Mouse (Mus musculus) neural tube, embryonic 15.5 days (tissue): Measurements from ENCODE around the gene F3. TPM values are rescaled to one million over a fixed set of nuclear protein-coding genes. Genes with fewer than 3 reads are reported as not detected.

Experiments
- ATAC-seq: fragments of 200-750 bp; cut with Nextera tagmentation; 2 replicates; pipeline ENCODE4 v1.8.0; 2017; ENCODE audit warnings: mild to moderate bottlenecking, moderate TSS enrichment, moderate library complexity; ENCODE audit not compliant: low FRiP score
- H3K27ac ChIP-seq: fragments of 300-500 bp; sonication (generic); replicated peaks from 2 replicates; pipeline ENCODE4 v1.5.1; 2015; ENCODE audit warnings: mild to moderate bottlenecking, inconsistent platforms
- H3K27me3 ChIP-seq: fragments of 300-500 bp; sonication (generic); replicated peaks from 2 replicates; pipeline ENCODE4 v1.6.1; 2015; ENCODE audit warnings: inconsistent platforms
- H3K36me3 ChIP-seq: fragments of 300-500 bp; sonication (generic); 2 replicates; pipeline ENCODE4 v1.6.1; 2015; ENCODE audit warnings: inconsistent platforms
- H3K4me1 ChIP-seq: fragments of 300-500 bp; sonication (generic); 2 replicates; pipeline ENCODE4 v1.6.1; 2015; ENCODE audit warnings: inconsistent platforms
- H3K4me2 ChIP-seq: fragments of 300-500 bp; sonication (generic); 2 replicates; pipeline ENCODE4 v1.6.1; 2015; ENCODE audit warnings: inconsistent platforms, mild to moderate bottlenecking, moderate library complexity
- H3K4me3 ChIP-seq: fragments of 300-500 bp; sonication (generic); replicated peaks from 2 replicates; pipeline ENCODE4 v1.5.1; 2015; ENCODE audit warnings: mild to moderate bottlenecking, inconsistent platforms
- H3K9ac ChIP-seq: fragments of 300-500 bp; sonication (generic); replicated peaks from 2 replicates; pipeline ENCODE4 v1.6.1; 2015; ENCODE audit warnings: mild to moderate bottlenecking, inconsistent platforms
- H3K9me3 ChIP-seq: fragments of 300-500 bp; sonication (generic); replicated peaks from 2 replicates; pipeline ENCODE4 v1.6.1; 2016; ENCODE audit warnings: inconsistent platforms
- WGBS: fragments of 180-500 bp; shearing (Covaris S2); methylation state at CpG from one replicate; pipeline ENCODE4 v1.1.7; 2015; ENCODE audit warnings: mixed read lengths; 5-methylcytosine and 5-hydroxymethylcytosine counted together
- polyA plus RNA-seq: library from polyadenylated mRNA; unstranded; fragments of >200 nt; fragmentation: Nextera tagmentation; extraction: Ambion mirVana; gene quantifications from 2 replicates; pipeline ENCODE4 v1.2.1, GENCODE M21; 2015

Gene F3
- polyA plus RNA-seq, 1 experiment from 2014 or later: 7.7 TPM

GRCm38 (mm10) chr3:121710894-121711531, 12.3 kb upstream of the F3 start:
- H3K9me3 ChIP-seq: no peaks in the 10 kb centered on the region
- H3K4me2 ChIP-seq: no peak overlapping the region
- peaks cover 5% of the 10 kb centered on the region for H3K4me1 ChIP-seq
- H3K27me3 ChIP-seq: no peaks in the 10 kb centered on the region
- H3K36me3 ChIP-seq: no peaks in the 10 kb centered on the region
- no peak overlapping the region for H3K9ac ChIP-seq
- no peak overlapping the region for H3K4me3 ChIP-seq
- H3K27ac ChIP-seq: no peak overlapping the region
- WGBS: 87% methylated on average over 7 of the region's 7 CpGs
- no peak for ATAC-seq

- H3K4me1 ChIP-seq: peaks cover 5% of the 10 kb centered on the region
- H3K4me2 ChIP-seq: no peak overlapping the region
- no peak overlapping the region for H3K27ac ChIP-seq
- no peak overlapping the region for H3K9ac ChIP-seq
- no peaks in the 10 kb centered on the region for H3K9me3 ChIP-seq
- H3K36me3 ChIP-seq: no peaks in the 10 kb centered on the region
- WGBS: 75% methylated on average over 4 of the region's 4 CpGs
- ATAC-seq: no peak
- H3K27me3 ChIP-seq: no peaks in the 10 kb centered on the region
- no peak overlapping the region for H3K4me3 ChIP-seq
Observed at GRCm38 (mm10) chr3:121712222-121712621, 11.1 kb upstream of the F3 start.

- no peaks in the 10 kb centered on the region for H3K27me3 ChIP-seq
- no peaks in the 10 kb centered on the region for H3K9me3 ChIP-seq
- no peaks in the 10 kb centered on the region for H3K36me3 ChIP-seq
- WGBS: 70% methylated on average over 17 of the region's 17 CpGs
- H3K4me2 ChIP-seq: no peak overlapping the region
- no peak overlapping the region for H3K9ac ChIP-seq
- peaks cover 5% of the 10 kb centered on the region for H3K4me1 ChIP-seq
- ATAC-seq: no peak
- no peak overlapping the region for H3K4me3 ChIP-seq
- no peak overlapping the region for H3K27ac ChIP-seq
Observed at GRCm38 (mm10) chr3:121713151-121713701, 10.1 kb upstream of the F3 start.

- 69% methylated on average over 8 of the region's 8 CpGs for WGBS
- Histone ChIP-seq H3K36me3 (no peaks in the 10 kb centered on the region), H3K9ac (no peak overlapping the region), H3K27ac (no peak overlapping the region), H3K4me2 (no peak overlapping the region), H3K27me3 (no peaks in the 10 kb centered on the region), H3K9me3 (no peaks in the 10 kb centered on the region), H3K4me1 (peaks cover 5% of the 10 kb centered on the region), H3K4me3 (no peak overlapping the region)
- ATAC-seq: no peak
Observed at GRCm38 (mm10) chr3:121713816-121714215, 9.5 kb upstream of the F3 start.

- no peak for ATAC-seq
- no peak overlapping the region for H3K4me2 ChIP-seq
- 95% methylated on average over 2 of the region's 2 CpGs for WGBS
- no peaks in the 10 kb centered on the region for H3K27me3 ChIP-seq
- no peaks in the 10 kb centered on the region for H3K36me3 ChIP-seq
- H3K4me1 ChIP-seq: peaks cover 5% of the 10 kb centered on the region
- no peak overlapping the region for H3K27ac ChIP-seq
- H3K4me3 ChIP-seq: no peak overlapping the region
- no peaks in the 10 kb centered on the region for H3K9me3 ChIP-seq
- H3K9ac ChIP-seq: no peak overlapping the region
Observed at GRCm38 (mm10) chr3:121714461-121714860, 8.9 kb upstream of the F3 start.

GRCm38 (mm10) chr3:121715336-121715735, 8.0 kb upstream of the F3 start:
- no peak overlapping the region for H3K4me3 ChIP-seq
- peaks cover 5% of the 10 kb centered on the region for H3K4me1 ChIP-seq
- no peaks in the 10 kb centered on the region for H3K9me3 ChIP-seq
- H3K4me2 ChIP-seq: no peak overlapping the region
- H3K27me3 ChIP-seq: no peaks in the 10 kb centered on the region
- no peaks in the 10 kb centered on the region for H3K36me3 ChIP-seq
- no peak for ATAC-seq
- H3K27ac ChIP-seq: no peak overlapping the region
- H3K9ac ChIP-seq: no peak overlapping the region

- Histone ChIP-seq H3K4me1 (peaks cover 5% of the 10 kb centered on the region), H3K4me2 (no peak overlapping the region), H3K9me3 (no peaks in the 10 kb centered on the region), H3K27ac (no peak overlapping the region; the same call in 1 of the 2 replicates), H3K27me3 (no peaks in the 10 kb centered on the region), H3K36me3 (no peaks in the 10 kb centered on the region), H3K9ac (no peak overlapping the region), H3K4me3 (no peak overlapping the region)
- WGBS: 80% methylated on average over 6 of the region's 6 CpGs
- ATAC-seq: no peak
Observed at GRCm38 (mm10) chr3:121715741-121716459, 7.4 kb upstream of the F3 start.

GRCm38 (mm10) chr3:121716480-121716879, 6.9 kb upstream of the F3 start:
- 82% methylated on average over 5 of the region's 5 CpGs for WGBS
- H3K4me2 ChIP-seq: no peak overlapping the region
- no peak overlapping the region for H3K4me3 ChIP-seq
- no peak for ATAC-seq
- no peaks in the 10 kb centered on the region for H3K36me3 ChIP-seq
- H3K9ac ChIP-seq: no peak overlapping the region
- peaks cover 10% of the 10 kb centered on the region for H3K4me1 ChIP-seq
- H3K27ac ChIP-seq: no peak overlapping the region
- H3K27me3 ChIP-seq: no peaks in the 10 kb centered on the region
- H3K9me3 ChIP-seq: no peaks in the 10 kb centered on the region

- 0 out of 2 replicates have a peak, but pooled peaks cover 2% of the 10 kb centered on the region for H3K27me3 ChIP-seq
- no peak overlapping the region for H3K9ac ChIP-seq
- no peaks in the 10 kb centered on the region for H3K9me3 ChIP-seq
- no peak for ATAC-seq
- H3K4me1 ChIP-seq: peaks cover 19% of the 10 kb centered on the region
- WGBS: 87% methylated on average over 8 of the region's 8 CpGs
- no peak overlapping the region for H3K4me2 ChIP-seq
- H3K27ac ChIP-seq: no peak overlapping the region
- no peaks in the 10 kb centered on the region for H3K36me3 ChIP-seq
- H3K4me3 ChIP-seq: no peak overlapping the region
Observed at GRCm38 (mm10) chr3:121718679-121719078, 4.7 kb upstream of the F3 start.

- H3K4me3 ChIP-seq: no peak overlapping the region
- no peak for ATAC-seq
- 0 out of 2 replicates have a peak, but pooled peaks cover 2% of the 10 kb centered on the region for H3K27me3 ChIP-seq
- H3K36me3 ChIP-seq: no peaks in the 10 kb centered on the region
- H3K4me2 ChIP-seq: no peak overlapping the region
- H3K4me1 ChIP-seq: peaks cover 26% of the 10 kb centered on the region
- H3K9me3 ChIP-seq: no peaks in the 10 kb centered on the region
- 80% methylated on average over 3 of the region's 3 CpGs for WGBS
- no peak overlapping the region for H3K9ac ChIP-seq
- H3K27ac ChIP-seq: no peak overlapping the region
Observed at GRCm38 (mm10) chr3:121719701-121720100, 3.6 kb upstream of the F3 start.

- no peak overlapping the region for H3K4me3 ChIP-seq
- ATAC-seq: no peak
Observed at GRCm38 (mm10) chr3:121720801-121721690, 2.3 kb upstream of the F3 start.

More at GRCm38 (mm10) chr3:121720801-121721690, 2.3 kb upstream of the F3 start:
- Histone ChIP-seq H3K27me3 (0 out of 2 replicates have a peak, but pooled peaks cover 2% of the 10 kb centered on the region), H3K36me3 (no peaks in the 10 kb centered on the region), H3K4me1 (peaks cover 33% of the 10 kb centered on the region), H3K9me3 (no peaks in the 10 kb centered on the region), H3K27ac (0 out of 2 replicates have a peak overlapping the region, but pooled peaks have one; percentile 24), H3K9ac (no peak overlapping the region), H3K4me2 (peak overlapping the region; percentile 34)
- 36% methylated on average over 14 of the region's 14 CpGs for WGBS
